Mouse (Mus musculus) heart, adult 11 months (tissue): ENCODE results near the gene Ankib1.
"Not testable (repeated sequence)": the region's sequence is repeated elsewhere in the genome, so short reads cannot be mapped to it uniquely, and the experiment has no call there.

Source experiments
- DNase-seq: peaks from one replicate; pipeline ENCODE4 v3.0.0; 2022

Ankib1 gene

GRCm38 (mm10) chr5:3802433-3803291, at the start of gene Ankib1, which contains the start of gene Krit1:
TSS of gene Ankib1 (minus strand) at chr5:3802925.
TSS of gene Krit1 (plus strand) at chr5:3803184.
- peak; percentile 99 for DNase-seq

DNA sequence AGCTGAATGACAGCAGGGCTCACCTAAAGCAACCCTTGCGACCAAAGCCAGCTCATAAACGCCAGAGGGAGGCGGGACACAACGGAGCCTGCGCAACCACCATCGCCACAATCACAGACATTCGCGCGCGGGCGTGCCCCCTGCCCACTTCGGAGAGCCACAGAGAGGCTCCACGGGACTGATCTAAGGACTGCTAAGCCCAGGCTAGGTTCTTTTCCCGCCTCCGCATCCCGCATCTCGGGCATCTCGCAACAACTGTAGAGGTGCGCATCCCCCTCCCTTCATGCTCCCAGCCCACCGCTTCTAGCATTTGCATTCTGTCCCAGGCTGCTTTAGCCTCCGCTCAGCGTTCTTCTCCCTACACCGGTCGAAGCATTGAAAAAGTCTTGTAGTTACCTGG, 42.3 kb upstream of the Ankib1 start, which contains the start of gene Lrrd1:
Lrrd1 (plus strand) TSS at position 148 of the 400 bp plus-strand sequence.
- DNase-seq: peak; percentile 87

DNA sequence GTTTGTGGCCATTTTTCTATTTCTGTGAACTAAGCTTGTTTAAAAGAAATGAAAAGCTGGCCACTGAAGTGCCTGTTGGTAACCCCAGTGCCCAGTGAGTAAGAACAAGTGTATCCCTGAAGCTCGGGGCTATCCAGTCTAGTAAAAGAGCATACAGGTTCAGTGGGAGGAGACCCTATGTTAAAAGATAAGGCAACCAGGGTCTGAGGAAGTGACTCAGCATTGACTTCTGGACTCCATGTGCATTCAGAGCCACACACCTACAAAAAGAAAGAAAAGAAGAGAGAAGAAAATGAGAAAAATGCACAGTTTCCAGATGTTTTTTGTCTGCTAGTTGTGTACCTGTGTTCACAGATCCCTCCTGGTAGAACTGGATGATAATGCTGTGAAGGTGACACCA, 31.4 kb upstream of the Ankib1 start:
- no peak for DNase-seq

GRCm38 (mm10) chr5:3808472-3808871, 5.7 kb upstream of the Ankib1 start:
- DNase-seq: no peak

DNA sequence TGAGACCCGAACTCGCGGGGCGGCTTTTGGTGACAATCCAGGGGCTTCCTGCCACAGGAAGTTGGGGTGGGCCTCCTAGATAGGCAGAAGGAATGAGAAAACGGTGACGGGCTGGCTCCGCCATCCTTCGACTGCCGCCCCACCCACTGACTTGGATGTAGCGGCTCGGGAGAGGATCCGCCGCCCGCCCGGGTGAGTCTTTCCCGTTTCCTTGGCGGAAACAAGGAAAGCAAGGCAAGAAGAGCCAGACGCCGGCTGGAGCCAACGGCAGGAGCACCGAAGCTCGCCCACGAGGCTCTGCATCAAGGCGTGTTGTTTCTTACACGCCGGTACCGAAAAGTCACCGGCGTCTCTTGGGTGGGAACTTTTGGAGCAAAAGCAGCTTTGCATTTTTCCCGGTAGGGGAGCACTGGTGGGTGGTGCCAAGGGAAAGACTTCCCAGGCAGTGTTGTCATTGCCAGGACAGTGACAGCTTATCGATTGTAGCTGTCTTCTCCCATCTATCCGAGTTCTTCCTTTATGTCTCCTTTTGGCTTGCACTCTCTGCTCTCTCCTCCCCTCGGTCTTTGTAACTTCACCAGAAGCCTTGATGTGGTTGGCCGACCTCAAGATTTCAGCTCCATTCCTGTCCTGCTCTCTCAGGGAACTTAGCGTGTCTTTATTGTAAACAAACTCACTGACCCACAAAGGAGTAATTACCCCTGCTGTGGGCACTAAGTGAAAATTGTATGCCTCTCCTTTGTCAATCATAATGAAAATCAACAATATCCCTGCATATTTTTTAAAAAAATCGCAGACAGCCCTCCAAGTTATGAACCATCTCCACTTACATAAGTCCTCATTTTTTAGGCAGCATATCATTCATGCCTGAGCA, 804 bp upstream of the Ankib1 start:
- DNase-seq: no peak

DNA sequence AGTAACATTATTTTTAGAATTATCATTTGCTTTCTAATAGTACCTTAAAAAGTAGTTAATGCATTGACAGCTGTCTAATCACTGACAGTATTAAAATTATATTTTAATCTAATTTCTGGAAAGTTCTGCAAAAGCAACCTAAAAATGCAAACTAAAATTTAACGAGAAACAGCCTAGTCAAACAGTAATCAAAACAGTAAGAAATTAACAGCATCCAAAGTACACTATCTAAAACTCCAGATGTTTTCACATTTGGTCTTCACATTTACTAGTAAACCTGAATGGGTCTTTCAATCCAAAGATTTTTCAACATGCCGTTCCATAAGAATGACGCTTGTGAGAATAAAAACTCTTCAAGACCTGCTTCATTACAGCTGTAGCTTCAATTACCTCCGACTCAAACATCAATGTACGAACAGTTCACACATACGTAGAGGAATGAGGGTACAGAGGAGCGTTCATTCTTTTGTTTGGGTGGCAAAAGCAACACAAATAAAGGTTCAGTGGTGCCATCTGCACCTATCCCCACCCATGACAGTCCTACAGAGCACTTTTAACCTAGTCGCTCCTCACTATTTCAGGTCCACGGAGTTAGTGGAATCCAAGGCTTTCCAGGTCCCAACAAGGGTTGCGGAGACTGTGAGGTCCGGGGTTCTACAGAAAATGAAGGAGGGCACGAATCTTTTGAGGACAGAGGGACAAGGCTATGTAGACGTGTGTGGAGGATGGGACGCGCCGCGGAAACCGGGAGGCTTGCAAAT, 873 bp downstream of the Ankib1 start:
- DNase-seq: peak; percentile 95

DNA sequence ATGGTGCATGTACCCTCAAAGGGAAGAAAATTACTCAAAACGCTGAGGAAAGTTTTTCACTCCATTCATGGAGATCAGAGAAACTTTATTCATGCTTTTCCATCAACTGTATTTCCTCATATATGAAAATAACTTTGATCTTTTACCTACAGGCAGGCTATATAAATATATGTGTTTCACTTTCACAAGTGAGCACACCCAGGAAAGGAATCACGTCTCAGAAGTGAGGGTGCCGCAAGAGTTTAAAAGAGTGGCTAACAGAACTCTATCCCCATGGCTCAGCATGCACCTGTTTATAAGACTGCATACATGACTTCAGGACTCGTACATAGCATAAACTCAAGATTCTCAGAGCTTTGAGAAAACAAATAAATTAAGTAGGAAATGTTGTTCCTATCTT, 1.8 kb downstream of the Ankib1 start:
- DNase-seq: no peak

- DNase-seq: no peak
Observed at GRCm38 (mm10) chr5:3800041-3800440, 2.7 kb downstream of the Ankib1 start.

DNA sequence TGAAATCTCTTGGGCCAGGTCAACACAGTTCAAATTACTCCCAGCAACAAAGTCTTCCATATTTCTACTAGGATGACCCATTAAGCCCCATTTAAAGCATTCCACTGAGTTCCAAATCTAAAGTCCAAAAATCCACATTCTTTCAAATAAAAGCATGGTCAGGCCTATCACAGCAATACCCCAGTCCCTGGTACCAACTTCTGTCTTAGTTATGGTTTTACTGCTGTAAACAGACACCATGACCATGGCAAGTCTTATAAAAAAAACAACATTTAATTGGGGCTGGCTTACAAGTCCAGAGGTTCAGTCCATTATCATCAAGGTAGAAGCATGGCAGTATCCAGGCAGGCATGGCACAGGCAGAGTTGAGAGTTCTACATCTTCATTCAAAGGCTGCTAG, 4.1 kb downstream of the Ankib1 start:
- not testable (repeated sequence) for DNase-seq

GRCm38 (mm10) chr5:3797101-3797500, 5.6 kb downstream of the Ankib1 start:
- not testable (repeated sequence) for DNase-seq

DNA sequence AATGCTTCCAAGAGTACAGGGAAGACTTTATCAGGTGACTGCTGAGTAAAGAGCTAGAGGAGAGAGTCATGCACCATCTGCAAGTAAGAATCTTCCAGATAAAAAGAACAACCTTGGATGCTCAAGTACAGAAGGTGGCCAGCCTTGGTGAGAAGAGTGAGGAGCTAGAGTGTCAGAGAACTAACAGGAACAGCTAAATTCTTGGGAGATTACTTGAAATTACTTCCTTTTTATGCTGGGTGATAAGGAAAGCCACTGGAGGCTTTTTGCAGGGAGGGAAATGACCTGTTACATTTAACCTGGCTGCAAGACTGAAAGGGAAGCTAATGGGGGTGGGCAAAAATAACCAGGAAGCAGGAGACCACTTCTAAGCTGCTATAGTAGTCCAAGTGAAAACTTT, 11.7 kb downstream of the Ankib1 start:
- DNase-seq: no peak

GRCm38 (mm10) chr5:3787548-3787947, 15.2 kb downstream of the Ankib1 start:
- DNase-seq: peak; percentile 82

GRCm38 (mm10) chr5:3784751-3785496, 17.8 kb downstream of the Ankib1 start:
- no peak for DNase-seq

DNA sequence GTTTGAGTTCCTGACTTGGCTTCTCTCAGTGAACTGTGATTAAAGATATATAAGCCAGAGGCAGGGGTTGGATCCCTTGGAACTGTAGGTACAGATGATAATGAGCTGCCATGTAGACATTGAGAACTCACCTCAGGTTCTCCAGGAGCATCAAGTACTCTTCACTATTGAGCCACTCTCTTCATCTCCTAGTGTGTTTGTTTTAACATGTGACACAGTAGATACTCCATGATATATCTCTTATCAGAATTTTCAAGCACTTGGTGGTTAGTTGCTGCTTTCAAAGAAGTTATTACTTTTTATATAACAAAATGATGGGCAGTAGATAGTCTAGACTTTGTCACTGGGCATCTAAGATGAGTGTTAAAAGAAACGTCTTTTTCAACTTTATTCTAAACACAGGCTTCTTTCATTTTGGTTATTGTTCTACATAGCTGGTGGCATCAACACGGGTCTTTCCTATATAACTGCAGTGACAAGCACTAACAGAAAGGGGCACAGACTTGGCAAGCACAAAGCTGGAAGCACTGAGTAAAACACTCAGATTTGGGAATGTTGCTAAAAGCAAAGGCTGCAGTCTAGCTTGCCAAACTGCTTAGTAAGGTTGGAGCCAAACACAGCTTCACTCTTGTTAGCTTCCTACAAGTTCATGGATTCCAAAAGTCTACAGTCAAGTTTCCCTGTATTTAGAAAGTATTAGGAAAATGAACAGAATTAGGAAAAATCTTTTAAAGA, 18.6 kb downstream of the Ankib1 start:
- DNase-seq: no peak

- DNase-seq: no peak
Observed at GRCm38 (mm10) chr5:3782670-3783069, 20.1 kb downstream of the Ankib1 start.

GRCm38 (mm10) chr5:3772017-3772416, 30.7 kb downstream of the Ankib1 start:
- no peak for DNase-seq

- no peak for DNase-seq
Observed at GRCm38 (mm10) chr5:3771512-3771911, 31.2 kb downstream of the Ankib1 start.

GRCm38 (mm10) chr5:3750536-3750935, 52.2 kb downstream of the Ankib1 start:
- DNase-seq: peak; percentile 71

DNA sequence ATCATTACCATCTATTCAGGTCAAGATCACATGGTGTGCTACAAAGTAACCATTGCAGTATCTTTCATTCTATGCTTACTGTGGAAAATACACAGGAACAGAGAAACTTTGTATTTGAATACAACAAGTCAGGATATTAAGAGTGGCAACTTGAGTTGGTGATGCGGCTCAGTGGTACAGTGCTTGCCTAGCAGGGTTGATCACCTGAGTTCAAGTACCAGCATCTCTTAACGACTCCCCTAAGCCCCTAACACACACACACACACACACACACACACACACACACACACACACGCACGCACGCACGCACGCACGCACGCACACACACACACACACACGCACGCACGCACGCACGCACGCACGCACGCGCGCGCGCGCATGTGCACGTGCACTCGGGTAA, 69.9 kb downstream of the Ankib1 start:
- not testable (repeated sequence) for DNase-seq

- no peak for DNase-seq
Observed at GRCm38 (mm10) chr5:3728820-3729219, 73.9 kb downstream of the Ankib1 start.

GRCm38 (mm10) chr5:3725491-3725890, 77.2 kb downstream of the Ankib1 start:
- no peak for DNase-seq
